Mouse (Mus musculus) CH12.LX (cell line): ENCODE results near the gene Fgfr3. TPM values are rescaled to one million over a fixed set of nuclear protein-coding genes. Genes with fewer than 3 reads are reported as not detected.

Experiments
- DNase-seq: peaks from one replicate; pipeline ENCODE4 v3.0.0-alpha.2; 2013; ENCODE audit errors: extremely low read depth
- H3K27ac ChIP-seq: 2 replicates; pipeline ENCODE4 v1.5.1; 2012; ENCODE audit warnings: low read depth, mild to moderate bottlenecking, control low read depth, moderate library complexity; ENCODE audit not compliant: insufficient read depth
- H3K27me3 ChIP-seq: replicated peaks from 2 replicates; pipeline ENCODE3; 2012; ENCODE audit warnings: inconsistent platforms
- H3K36me3 ChIP-seq, 2 experiments: replicated peaks in 1 of 2; 2 replicates each; pipeline versions ENCODE3 to v1.6.1; 2012; ENCODE audit warnings: inconsistent platforms in 1 of 2, low read length in 1 of 2, mild to moderate bottlenecking in 1 of 2, mixed read lengths in 1 of 2, moderate library complexity in 1 of 2; ENCODE audit not compliant: control insufficient read depth in 1 of 2, insufficient read depth in 1 of 2
- H3K4me1 ChIP-seq, 2 experiments: 2 replicates each; pipeline ENCODE4 v1.6.1; 2012; ENCODE audit warnings: inconsistent platforms in 1 of 2, moderate library complexity in 1 of 2; ENCODE audit not compliant: insufficient read depth in 2 of 2, control insufficient read depth in 1 of 2
- H3K4me2 ChIP-seq: 2 replicates; pipeline ENCODE4 v1.6.1; 2012; ENCODE audit warnings: low read depth, mild to moderate bottlenecking, control low read depth; ENCODE audit not compliant: poor library complexity, insufficient read depth, severe bottlenecking
- H3K4me3 ChIP-seq, 3 experiments: fragments of 150-350 bp in 1 of 3; sonication (generic) in 1 of 3; replicated peaks in 1 of 3; 2 replicates each; pipeline versions ENCODE3 to v1.5.1; 2011 to 2012; ENCODE audit warnings: low read depth in 2 of 3, low read length in 2 of 3, mild to moderate bottlenecking in 2 of 3, moderate library complexity in 2 of 3, control low read depth in 1 of 3, improper control_type of control experiment in 1 of 3, inconsistent platforms in 1 of 3, mixed read lengths in 1 of 3; ENCODE audit not compliant: poor library complexity in 1 of 3
- H3K79me2 ChIP-seq: replicated peaks from 2 replicates; pipeline ENCODE4 v1.6.1; 2012; ENCODE audit warnings: mild to moderate bottlenecking, moderate library complexity; ENCODE audit not compliant: control insufficient read depth, poor library complexity, insufficient read depth, severe bottlenecking; ENCODE audit errors: extremely low read depth
- H3K9ac ChIP-seq: 2 replicates; pipeline ENCODE4 v1.6.1; 2012; ENCODE audit warnings: low read depth, mild to moderate bottlenecking, control low read depth, moderate library complexity; ENCODE audit not compliant: insufficient read depth
- H3K9me3 ChIP-seq: replicated peaks from 2 replicates; pipeline ENCODE3; 2012; ENCODE audit warnings: low read length, inconsistent platforms, mixed read lengths
- BHLHE40 ChIP-seq: IDR thresholded peaks from 2 replicates; pipeline ENCODE4 v1.6.1; 2011; ENCODE audit warnings: mild to moderate bottlenecking, low read depth, low read length, improper control_type of control experiment
- CHD2 ChIP-seq: IDR thresholded peaks from 2 replicates; pipeline ENCODE4 v1.6.1; 2011; ENCODE audit warnings: low read length, improper control_type of control experiment
- CTCF ChIP-seq, 2 experiments: IDR thresholded peaks in 1 of 2; conservative IDR thresholded peaks in 1 of 2; 2 replicates each; pipeline ENCODE4 v1.5.1; 2011 to 2012; ENCODE audit warnings: low read depth in 2 of 2, low read length in 2 of 2, improper control_type of control experiment in 1 of 2, inconsistent platforms in 1 of 2, mild to moderate bottlenecking in 1 of 2, moderate library complexity in 1 of 2
- E2F4 ChIP-seq: IDR thresholded peaks from 2 replicates; pipeline ENCODE4 v1.6.1; 2011; ENCODE audit warnings: low read depth, low read length, improper control_type of control experiment; ENCODE audit not compliant: insufficient replicate concordance
- ELF1 ChIP-seq: IDR thresholded peaks from 2 replicates; pipeline ENCODE4 v1.6.1; 2014; ENCODE audit warnings: low read depth, mild to moderate bottlenecking, inconsistent platforms, low read length, improper control_type of control experiment
- EP300 ChIP-seq: IDR thresholded peaks from 2 replicates; pipeline ENCODE4 v1.6.1; 2011; ENCODE audit warnings: low read length, improper control_type of control experiment
- JUND ChIP-seq: conservative IDR thresholded peaks from 2 replicates; pipeline ENCODE4 v1.6.1; 2011; ENCODE audit warnings: low read depth, low read length, improper control_type of control experiment
- KAT2A ChIP-seq: IDR thresholded peaks from 2 replicates; pipeline ENCODE4 v1.6.1; 2012; ENCODE audit warnings: low read length, improper control_type of control experiment, inconsistent platforms; ENCODE audit not compliant: insufficient replicate concordance
- MAFK ChIP-seq: IDR thresholded peaks from 2 replicates; pipeline ENCODE4 v1.6.1; 2011; ENCODE audit warnings: low read length, improper control_type of control experiment; ENCODE audit not compliant: insufficient replicate concordance
- MAX ChIP-seq: IDR thresholded peaks from 2 replicates; pipeline ENCODE4 v1.6.1; 2011; ENCODE audit warnings: low read length, improper control_type of control experiment
- MAZ ChIP-seq: IDR thresholded peaks from 2 replicates; pipeline ENCODE4 v1.6.1; 2012; ENCODE audit warnings: low read depth, mild to moderate bottlenecking, inconsistent platforms, low read length, improper control_type of control experiment, moderate library complexity
- MEF2A ChIP-seq: IDR thresholded peaks from 2 replicates; pipeline ENCODE4 v1.6.1; 2014; ENCODE audit warnings: low read depth, mild to moderate bottlenecking, inconsistent platforms, low read length, improper control_type of control experiment, borderline replicate concordance
- NRF1 ChIP-seq: IDR thresholded peaks from 2 replicates; pipeline ENCODE4 v1.6.1; 2014; ENCODE audit warnings: low read depth, mild to moderate bottlenecking, inconsistent platforms, low read length, improper control_type of control experiment, moderate library complexity
- RCOR1 ChIP-seq: conservative IDR thresholded peaks from 2 replicates; pipeline ENCODE4 v1.6.1; 2012; ENCODE audit warnings: low read depth, mild to moderate bottlenecking, inconsistent platforms, low read length, improper control_type of control experiment
- SIN3A ChIP-seq: IDR thresholded peaks from 2 replicates; pipeline ENCODE4 v1.6.1; 2012; ENCODE audit warnings: low read length, improper control_type of control experiment, inconsistent platforms
- TCF12 ChIP-seq: IDR thresholded peaks from 2 replicates; pipeline ENCODE4 v1.6.1; 2014; ENCODE audit warnings: low read depth, mild to moderate bottlenecking, inconsistent platforms, low read length, improper control_type of control experiment
- UBTF ChIP-seq: IDR thresholded peaks from 2 replicates; pipeline ENCODE4 v1.6.1; 2012; ENCODE audit warnings: low read depth, mild to moderate bottlenecking, inconsistent platforms, low read length, improper control_type of control experiment, moderate library complexity
- USF2 ChIP-seq: conservative IDR thresholded peaks from 2 replicates; pipeline ENCODE4 v1.6.1; 2011; ENCODE audit warnings: low read depth, low read length, improper control_type of control experiment
- dilution Hi-C: fragments of 300-500 bp; cut with MboI; formaldehyde crosslinking; loops from 2 replicates; pipeline ENCODE4 v1.14.3; 2020; ENCODE audit warnings: low sequenced_read_pairs; ENCODE audit not compliant: extremely low pct_unique_long_range_greater_than_20kb, extremely low pct_ligation_motif_present
- in situ Hi-C: fragments of 300-500 bp; cut with MboI; formaldehyde crosslinking; loops from 3 replicates; pipeline ENCODE4 v1.14.3; 2019; ENCODE audit warnings: low sequenced_read_pairs, low pct_ligation_motif_present, low pct_unique_long_range_greater_than_20kb, mixed read lengths
- polyA plus RNA-seq: library from polyadenylated mRNA; unstranded; fragments of >175 nt; gene quantifications from 2 replicates; pipeline ENCODE4 v1.2.1, GENCODE M21; 2012; ENCODE audit warnings: low read depth; ENCODE audit not compliant: insufficient read length
- total RNA-seq, 2 experiments: library from RNA; depleted of rRNA; stranded (reverse); fragments of 300-350 nt in 1 of 2; fragments of >200 nt in 1 of 2; gene quantifications; 2 replicates each; pipeline ENCODE4 v1.2.3; 2012 to 2014

Fgfr3 gene
- total and polyA plus RNA-seq, 3 experiments, result 0.19 to 0.76 (median 0.23) TPM

DNA sequence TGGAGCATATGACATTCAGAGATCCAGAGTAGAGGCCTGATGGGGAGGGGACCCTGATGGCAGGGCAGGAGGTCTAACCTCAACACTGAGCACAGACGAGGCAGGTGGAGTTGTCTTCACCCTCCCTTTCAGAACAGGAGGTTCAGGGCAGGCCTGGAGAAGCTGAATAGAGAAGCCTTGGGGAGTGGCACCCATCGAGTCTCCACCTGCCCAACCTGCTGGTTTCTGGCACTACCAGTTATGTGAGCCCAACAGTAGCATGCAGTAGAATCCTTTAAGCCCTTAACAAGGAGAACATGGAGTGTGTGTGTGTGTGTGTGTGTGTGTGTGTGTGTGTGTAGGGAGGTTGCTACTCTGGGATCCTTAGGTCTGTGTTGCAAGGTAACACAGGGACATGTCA lies 8.9 kb upstream of the Fgfr3 start:
- no peaks in the 10 kb centered on the region for H3K9me3 ChIP-seq
- H3K4me2 ChIP-seq, result no peak overlapping the region
- TF ChIP-seq UBTF (no peak), MAZ (no peak), BHLHE40 (no peak), MEF2A (no peak), KAT2A (no peak), E2F4 (no peak), MAFK (no peak), SIN3A (no peak), CTCF (conservative IDR thresholded peaks at IDR 0.05 in 1 of 2, IDR thresholded peaks at IDR 0.05 in 1 of 2; ENCODE audit: low read depth in 2 of 2, low read length in 2 of 2) (no peak), JUND (no peak), MAX (no peak), USF2 (no peak), CHD2 (no peak), ELF1 (no peak), TCF12 (no peak), EP300 (no peak), NRF1 (no peak)
- no peaks in the 10 kb centered on the region for H3K79me2 ChIP-seq
- no peak for DNase-seq
- peaks cover 0 to 9% of the 10 kb centered on the region in 2 experiments; a peak in 2 of 4 replicates for H3K4me1 ChIP-seq
- H3K36me3 ChIP-seq, result no peaks in the 10 kb centered on the region
- dilution Hi-C loops, result no loop called here
- no peak overlapping the region for H3K4me3 ChIP-seq
- in situ Hi-C loops, result no loop called here
- H3K27ac ChIP-seq, result no peak overlapping the region
- no peak overlapping the region for H3K9ac ChIP-seq
- H3K27me3 ChIP-seq, result peaks cover 36% of the 10 kb centered on the region

DNA sequence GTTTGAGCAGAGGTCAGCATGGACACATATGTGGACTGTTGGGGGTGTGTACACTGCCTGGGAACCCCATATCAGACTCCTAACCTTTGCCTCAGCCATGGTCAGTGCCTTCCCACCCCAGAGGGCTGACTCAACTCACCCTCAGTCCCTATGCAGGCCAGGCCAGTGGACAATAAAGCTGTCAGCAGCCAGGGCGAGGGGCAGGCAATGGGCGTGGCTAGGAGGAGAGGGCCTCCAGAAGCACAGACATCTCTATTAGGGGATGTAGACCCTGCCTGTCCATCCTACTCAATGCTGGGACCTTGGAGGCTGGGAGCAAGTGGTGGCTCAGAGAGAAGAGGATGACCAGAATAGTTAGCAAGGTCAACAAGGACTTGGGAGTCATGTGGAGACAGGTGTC lies 6.3 kb upstream of the Fgfr3 start:
- peaks cover 0 to 21% of the 10 kb centered on the region in 2 experiments; a peak in 2 of 4 replicates for H3K4me1 ChIP-seq
- H3K4me3 ChIP-seq, result no peak overlapping the region
- H3K27ac ChIP-seq, result no peak overlapping the region
- no peak overlapping the region for H3K9ac ChIP-seq
- no peaks in the 10 kb centered on the region for H3K36me3 ChIP-seq
- no peak for DNase-seq
- H3K27me3 ChIP-seq, result peaks cover 45% of the 10 kb centered on the region
- no peak for TF ChIP-seq SIN3A
- TF ChIP-seq RCOR1, result no peak
- no peaks in the 10 kb centered on the region for H3K9me3 ChIP-seq
- no peak overlapping the region for H3K4me2 ChIP-seq
- dilution Hi-C loops, result no loop called here
- in situ Hi-C loops, result no loop called here
- no peaks in the 10 kb centered on the region for H3K79me2 ChIP-seq
